Mouse (Mus musculus): Measurements from ENCODE around the gene Foxj3. TPM values are rescaled to one million over a fixed set of nuclear protein-coding genes. Genes with fewer than 3 reads are reported as not detected.

Foxj3 gene
- polyA plus RNA-seq, 1 experiment, result 9.5 TPM

GRCm38 (mm10) chr4:119563136-119563535 lies 26.3 kb downstream of the Foxj3 start:
- H3K36me3 ChIP-seq (ENCODE audit: control insufficient read depth, insufficient read depth, low read length), result 0 out of 2 replicates have a peak, but pooled peaks cover 4% of the 10 kb centered on the region
- TF ChIP-seq CTCF (IDR thresholded peaks at IDR 0.05; ENCODE audit: extremely low read depth, insufficient read depth, insufficient read length, insufficient replicate concordance), result no peak
- TF ChIP-seq POLR2A (IDR thresholded peaks at IDR 0.05; ENCODE audit: low read depth, low read length), result no peak
- no peaks in the 10 kb centered on the region for H3K27me3 ChIP-seq (ENCODE audit: control insufficient read depth, insufficient read depth, low read length)
- no peak for DNase-seq (ENCODE audit: low read depth in 1 of 2, low spot score in 2 of 2)
- no peak overlapping the region for H3K27ac ChIP-seq (ENCODE audit: insufficient read depth, low read length)
- H3K4me1 ChIP-seq (ENCODE audit: control insufficient read depth, insufficient read depth, insufficient read length), result no peaks in the 10 kb centered on the region
- no peak overlapping the region for H3K4me3 ChIP-seq (ENCODE audit: extremely low read depth, insufficient read depth, insufficient read length)

- DNase-seq (ENCODE audit: low read depth in 1 of 2, low spot score in 2 of 2), result no peak
- H3K36me3 ChIP-seq (ENCODE audit: control insufficient read depth, insufficient read depth, low read length), result 0 out of 2 replicates have a peak, but pooled peaks cover 4% of the 10 kb centered on the region
Observed at GRCm38 (mm10) chr4:119566322-119566835, 29.6 kb downstream of the Foxj3 start.

DNA sequence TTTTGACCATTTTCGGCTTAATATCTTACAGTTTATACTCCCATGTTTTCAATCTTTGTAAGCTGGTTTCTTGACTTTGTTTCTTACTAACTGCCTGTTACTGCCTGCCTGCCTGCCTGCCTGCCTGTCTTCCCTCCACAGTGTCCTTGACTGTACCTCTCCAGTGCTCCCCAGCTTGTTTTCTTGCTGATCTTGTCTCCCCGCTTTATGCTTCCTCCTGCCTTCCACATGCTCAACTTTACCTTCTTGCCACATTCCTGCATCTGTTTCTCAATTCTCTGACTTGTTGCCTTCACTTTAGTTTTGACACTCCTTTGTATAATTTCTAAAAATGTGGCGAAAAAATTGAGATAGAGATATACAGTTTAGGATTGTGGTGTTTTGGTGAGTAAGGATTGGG lies 35.9 kb downstream of the Foxj3 start:
- Histone ChIP-seq H3K27me3 (ENCODE audit: control insufficient read depth, insufficient read depth, low read length) (no peaks in the 10 kb centered on the region), H3K27ac (ENCODE audit: insufficient read depth, low read length) (no peak overlapping the region), H3K36me3 (ENCODE audit: control insufficient read depth, insufficient read depth, low read length) (peaks cover 4% of the 10 kb centered on the region), H3K4me3 (ENCODE audit: extremely low read depth, insufficient read depth, insufficient read length) (no peak overlapping the region), H3K4me1 (ENCODE audit: control insufficient read depth, insufficient read depth, insufficient read length) (no peaks in the 10 kb centered on the region)
- WGBS, result 94% methylated on average over 3 of the region's 3 CpGs
- DNase-seq (ENCODE audit: low read depth in 1 of 2, low spot score in 2 of 2), result no peak
- TF ChIP-seq POLR2A (IDR thresholded peaks at IDR 0.05; ENCODE audit: low read depth, low read length), result no peak
- no peak for TF ChIP-seq CTCF (IDR thresholded peaks at IDR 0.05; ENCODE audit: extremely low read depth, insufficient read depth, insufficient read length, insufficient replicate concordance)

More at GRCm38 (mm10) chr4:119566322-119566835, 29.6 kb downstream of the Foxj3 start:
- TF ChIP-seq POLR2A (IDR thresholded peaks at IDR 0.05; ENCODE audit: low read depth, low read length), result no peak
- TF ChIP-seq CTCF (IDR thresholded peaks at IDR 0.05; ENCODE audit: extremely low read depth, insufficient read depth, insufficient read length, insufficient replicate concordance), result no peak
- Histone ChIP-seq H3K27me3 (ENCODE audit: control insufficient read depth, insufficient read depth, low read length) (no peaks in the 10 kb centered on the region), H3K4me3 (ENCODE audit: extremely low read depth, insufficient read depth, insufficient read length) (no peak overlapping the region), H3K27ac (ENCODE audit: insufficient read depth, low read length) (no peak overlapping the region), H3K4me1 (ENCODE audit: control insufficient read depth, insufficient read depth, insufficient read length) (no peaks in the 10 kb centered on the region)
- 88% methylated on average over 4 of the region's 4 CpGs for WGBS

DNA sequence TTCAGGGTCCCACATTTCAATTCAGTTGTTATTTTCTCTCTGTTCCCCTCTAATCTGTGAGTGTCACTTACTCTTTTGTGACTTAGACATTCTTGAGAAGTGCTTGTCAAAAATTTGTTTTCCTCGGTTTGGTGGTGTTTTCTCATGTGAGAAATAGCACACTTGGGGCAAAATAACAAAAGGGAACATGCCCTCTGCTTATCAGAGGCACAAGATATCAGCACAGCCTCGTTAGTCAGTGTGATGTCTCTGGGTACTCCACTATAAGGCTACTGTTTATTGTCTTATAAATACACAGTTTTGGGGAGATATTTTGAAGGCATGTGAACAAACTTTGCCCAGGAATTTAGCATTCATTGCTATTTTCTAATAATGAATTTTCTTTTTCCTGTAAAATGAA lies 37.7 kb downstream of the Foxj3 start:
- no peaks in the 10 kb centered on the region for H3K27me3 ChIP-seq (ENCODE audit: control insufficient read depth, insufficient read depth, low read length)
- H3K4me1 ChIP-seq (ENCODE audit: control insufficient read depth, insufficient read depth, insufficient read length), result no peaks in the 10 kb centered on the region
- no peak overlapping the region for H3K4me3 ChIP-seq (ENCODE audit: extremely low read depth, insufficient read depth, insufficient read length)
- H3K36me3 ChIP-seq (ENCODE audit: control insufficient read depth, insufficient read depth, low read length), result peaks cover 4% of the 10 kb centered on the region
- no peak overlapping the region for H3K27ac ChIP-seq (ENCODE audit: insufficient read depth, low read length)
- TF ChIP-seq POLR2A (IDR thresholded peaks at IDR 0.05; ENCODE audit: low read depth, low read length) (no peak), CTCF (IDR thresholded peaks at IDR 0.05; ENCODE audit: extremely low read depth, insufficient read depth, insufficient read length, insufficient replicate concordance) (no peak)
- DNase-seq (ENCODE audit: low read depth in 1 of 2, low spot score in 2 of 2), result no peak
- 72% methylated on average over 2 of the region's 2 CpGs for WGBS

- Histone ChIP-seq H3K27me3 (ENCODE audit: control insufficient read depth, insufficient read depth, low read length) (no peaks in the 10 kb centered on the region), H3K4me1 (ENCODE audit: control insufficient read depth, insufficient read depth, insufficient read length) (no peaks in the 10 kb centered on the region), H3K27ac (ENCODE audit: insufficient read depth, low read length) (no peak overlapping the region), H3K4me3 (ENCODE audit: extremely low read depth, insufficient read depth, insufficient read length) (no peak overlapping the region), H3K36me3 (ENCODE audit: control insufficient read depth, insufficient read depth, low read length) (peaks cover 4% of the 10 kb centered on the region)
- WGBS, result 96% methylated on average over 3 of the region's 3 CpGs
- TF ChIP-seq POLR2A (IDR thresholded peaks at IDR 0.05; ENCODE audit: low read depth, low read length) (no peak), CTCF (IDR thresholded peaks at IDR 0.05; ENCODE audit: extremely low read depth, insufficient read depth, insufficient read length, insufficient replicate concordance) (no peak)
- DNase-seq (ENCODE audit: low read depth in 1 of 2, low spot score in 2 of 2), result no peak
Observed at GRCm38 (mm10) chr4:119575459-119575858, 38.7 kb downstream of the Foxj3 start.

- TF ChIP-seq POLR2A (IDR thresholded peaks at IDR 0.05; ENCODE audit: low read depth, low read length), result no peak
- TF ChIP-seq CTCF (IDR thresholded peaks at IDR 0.05; ENCODE audit: extremely low read depth, insufficient read depth, insufficient read length, insufficient replicate concordance), result no peak
- H3K27ac ChIP-seq (ENCODE audit: insufficient read depth, low read length), result no peak overlapping the region
- H3K27me3 ChIP-seq (ENCODE audit: control insufficient read depth, insufficient read depth, low read length), result no peaks in the 10 kb centered on the region
- DNase-seq (ENCODE audit: low read depth in 1 of 2, low spot score in 2 of 2), result no peak
- WGBS, result 97% methylated on average over 2 of the region's 2 CpGs
- H3K4me3 ChIP-seq (ENCODE audit: extremely low read depth, insufficient read depth, insufficient read length), result no peak overlapping the region
- no peaks in the 10 kb centered on the region for H3K4me1 ChIP-seq (ENCODE audit: control insufficient read depth, insufficient read depth, insufficient read length)
- H3K36me3 ChIP-seq (ENCODE audit: control insufficient read depth, insufficient read depth, low read length), result peaks cover 6% of the 10 kb centered on the region
Observed at GRCm38 (mm10) chr4:119588037-119588436, 51.2 kb downstream of the Foxj3 start.

GRCm38 (mm10) chr4:119589423-119589822 lies 52.6 kb downstream of the Foxj3 start:
- Histone ChIP-seq H3K36me3 (ENCODE audit: control insufficient read depth, insufficient read depth, low read length) (peaks cover 6% of the 10 kb centered on the region), H3K4me1 (ENCODE audit: control insufficient read depth, insufficient read depth, insufficient read length) (no peaks in the 10 kb centered on the region), H3K27ac (ENCODE audit: insufficient read depth, low read length) (no peak overlapping the region), H3K27me3 (ENCODE audit: control insufficient read depth, insufficient read depth, low read length) (no peaks in the 10 kb centered on the region), H3K4me3 (ENCODE audit: extremely low read depth, insufficient read depth, insufficient read length) (no peak overlapping the region)
- no peak for DNase-seq (ENCODE audit: low read depth in 1 of 2, low spot score in 2 of 2)
- WGBS, result 98% methylated on average over 2 of the region's 2 CpGs
- no peak for TF ChIP-seq POLR2A (IDR thresholded peaks at IDR 0.05; ENCODE audit: low read depth, low read length)
- no peak for TF ChIP-seq CTCF (IDR thresholded peaks at IDR 0.05; ENCODE audit: extremely low read depth, insufficient read depth, insufficient read length, insufficient replicate concordance)

Measured in spleen, adult 2 months (tissue).